Mouse (Mus musculus) mesoderm, embryonic 11.5 days (tissue): ENCODE measurements around the gene Slc6a2.

ENCODE experiments used
- DNase-seq: peaks from one replicate; pipeline ENCODE4 v3.0.0-alpha.2; 2012; ENCODE audit warnings: low read depth, low spot score

The Slc6a2 gene

GRCm38 (mm10) chr8:92959779-92960178 is at the start of gene Slc6a2:
TSS of gene Slc6a2 (plus strand) at chr8:92960079.
- DNase-seq: no peak

- DNase-seq: no peak
These were observed 48.4 kb upstream of the Slc6a2 start for GRCm38 (mm10) chr8:92911477-92911876.

DNA sequence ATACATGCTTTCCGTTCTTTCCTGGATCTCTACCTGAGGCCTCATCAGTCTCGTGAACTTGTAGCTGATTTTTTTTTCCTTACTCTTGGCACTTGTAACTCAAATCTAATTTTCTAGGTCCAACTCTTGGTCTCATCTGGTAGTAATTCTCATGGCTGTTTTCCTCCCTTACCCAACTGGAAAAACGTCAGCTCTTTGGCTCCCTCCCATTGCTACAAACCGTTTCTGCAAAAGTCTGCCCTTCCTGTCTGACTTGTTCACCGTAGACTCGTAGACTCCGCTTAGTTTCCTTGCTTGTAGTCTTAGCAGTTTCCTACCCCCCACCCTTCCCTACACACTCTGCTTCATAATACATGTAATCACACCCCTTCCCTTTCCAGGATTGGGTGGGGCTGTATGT is 46.5 kb upstream of the Slc6a2 start:
- DNase-seq: no peak

GRCm38 (mm10) chr8:92916082-92916481 is 43.8 kb upstream of the Slc6a2 start:
- DNase-seq: no peak

- no peak for DNase-seq
These were observed 38.1 kb upstream of the Slc6a2 start for GRCm38 (mm10) chr8:92921768-92922167.

GRCm38 (mm10) chr8:92928986-92929385 is 30.9 kb upstream of the Slc6a2 start:
- peak; percentile 4 for DNase-seq

GRCm38 (mm10) chr8:92938056-92938455 is 21.8 kb upstream of the Slc6a2 start:
- no peak for DNase-seq

DNA sequence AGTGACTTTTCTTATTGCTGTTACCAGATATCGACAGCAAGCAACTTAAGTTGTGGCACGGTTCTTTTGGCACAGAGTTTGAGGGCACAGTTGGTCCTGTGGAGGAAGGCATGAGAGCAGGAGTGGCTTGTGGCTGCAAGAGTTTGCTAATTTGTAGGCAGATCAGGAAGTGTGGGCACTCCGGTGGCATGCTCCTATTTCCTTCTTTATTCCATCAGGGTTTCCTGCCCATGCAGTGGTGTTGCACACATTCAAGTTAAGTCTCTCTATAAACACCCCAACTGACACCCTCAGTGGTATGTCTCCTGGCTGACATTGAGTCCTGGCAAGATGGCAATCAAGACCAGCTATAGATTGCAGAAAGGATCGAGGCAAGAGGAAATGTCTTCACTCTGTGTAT is 10.8 kb upstream of the Slc6a2 start:
- no peak for DNase-seq

DNA sequence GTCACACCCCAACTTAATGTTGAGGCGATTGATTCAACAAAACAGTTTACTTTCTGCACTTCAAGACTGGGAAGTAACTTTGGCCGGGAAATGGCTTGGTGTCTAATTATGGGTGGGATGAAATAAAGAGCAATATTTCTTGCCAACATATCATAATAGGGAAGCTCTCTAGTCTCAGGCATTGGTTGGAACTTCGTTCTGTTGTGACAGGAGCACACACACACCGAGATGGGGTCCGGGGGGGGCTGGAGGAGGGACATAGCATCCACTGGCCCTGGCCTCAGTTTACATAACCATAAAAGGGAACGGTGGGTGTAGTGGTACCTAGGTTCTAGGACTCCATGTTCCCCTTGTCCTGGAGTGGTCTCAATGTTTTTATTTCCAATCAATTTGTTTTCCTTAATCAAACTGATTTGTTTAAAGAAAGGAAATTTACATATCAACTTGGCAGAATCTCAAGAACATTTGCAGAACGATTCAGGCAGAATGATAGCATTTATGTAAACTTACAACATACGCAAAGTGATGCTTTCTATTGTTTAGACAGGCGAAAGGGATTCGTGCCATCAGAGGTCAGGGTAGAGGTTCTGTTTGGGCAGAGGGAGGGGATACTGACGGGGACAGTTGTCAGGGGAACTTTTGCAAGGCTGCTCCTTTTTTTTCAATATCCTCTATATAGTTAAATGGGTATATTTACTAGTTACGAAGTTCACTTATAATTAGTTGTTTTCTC is 9.1 kb upstream of the Slc6a2 start:
- no peak for DNase-seq

DNA sequence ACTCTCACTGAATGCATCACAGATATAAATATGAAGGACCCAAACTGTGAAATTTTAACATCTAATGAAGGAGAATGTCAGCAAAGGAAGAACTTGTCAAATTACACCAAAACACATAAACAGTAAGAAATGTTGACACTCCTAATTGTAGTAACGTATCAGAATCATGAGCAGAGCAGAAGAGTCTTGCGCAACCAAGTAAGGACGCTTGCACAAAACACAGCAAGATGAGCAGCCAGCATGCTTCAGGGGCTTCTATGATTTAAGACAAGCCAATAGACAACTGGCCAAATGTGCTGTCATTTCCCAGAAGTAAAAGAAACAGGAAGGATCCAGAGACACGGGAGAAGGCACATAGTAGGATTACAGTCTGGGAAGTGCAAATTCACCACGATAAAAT is 5.8 kb upstream of the Slc6a2 start:
- no peak for DNase-seq

- peak; percentile 15 for DNase-seq
These were observed 602 bp downstream of the Slc6a2 start for GRCm38 (mm10) chr8:92960451-92960911.

DNA sequence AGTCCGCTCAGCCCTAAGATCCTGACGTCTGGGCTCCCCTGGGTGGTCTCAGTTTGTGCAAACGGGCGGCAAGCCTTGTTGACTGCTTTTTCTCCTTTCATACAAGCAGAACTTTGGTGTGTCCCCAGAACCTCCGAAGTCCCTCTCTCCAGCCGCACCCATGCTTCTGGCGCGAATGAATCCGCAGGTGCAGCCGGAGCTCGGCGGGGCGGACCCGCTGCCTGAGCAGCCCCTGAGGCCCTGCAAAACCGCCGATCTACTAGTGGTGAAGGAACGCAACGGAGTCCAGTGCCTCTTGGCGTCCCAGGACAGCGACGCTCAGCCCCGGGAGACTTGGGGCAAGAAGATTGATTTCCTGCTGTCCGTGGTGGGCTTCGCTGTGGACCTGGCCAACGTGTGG is 1.2 kb downstream of the Slc6a2 start:
- DNase-seq: peak; percentile 51

DNA sequence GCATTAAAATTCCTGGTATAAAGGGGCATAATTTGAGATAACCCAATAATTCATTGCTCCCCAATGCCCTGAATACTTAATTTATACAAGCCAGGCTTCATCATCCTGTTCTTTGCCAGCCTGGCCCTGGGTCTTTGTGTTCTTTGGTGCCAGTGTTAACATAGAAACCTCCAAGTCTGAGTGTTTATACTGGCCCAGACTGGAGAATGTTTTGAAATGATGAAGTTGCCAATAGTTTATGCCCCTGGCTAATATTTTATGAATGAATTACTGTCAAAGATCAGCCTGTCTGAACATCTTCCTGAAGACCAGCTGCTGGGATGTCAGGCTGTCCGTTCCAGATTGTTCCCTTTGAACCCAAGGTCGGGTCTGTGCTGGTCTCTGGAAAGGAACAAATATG is 4.7 kb downstream of the Slc6a2 start:
- no peak for DNase-seq

DNA sequence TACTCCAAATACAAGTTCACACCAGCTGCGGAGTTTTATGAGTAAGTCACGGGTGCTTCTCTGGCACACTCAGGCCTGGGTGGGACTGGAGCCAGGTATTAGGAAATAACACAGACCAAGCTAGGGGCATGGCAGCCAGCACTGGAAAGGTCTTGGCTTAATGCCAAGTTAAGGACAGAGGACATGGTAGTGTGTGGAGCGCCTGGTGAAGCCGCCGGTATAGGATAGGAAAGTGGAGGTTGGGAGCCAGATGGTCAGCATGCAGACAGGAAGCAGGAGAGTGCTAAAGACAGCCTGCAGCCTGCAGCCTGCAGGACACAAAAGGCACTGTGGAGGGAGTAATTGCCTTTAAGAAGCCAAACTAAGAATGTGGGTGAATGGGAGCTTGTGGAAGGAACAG is 13.1 kb downstream of the Slc6a2 start:
- peak; percentile 6 for DNase-seq

DNA sequence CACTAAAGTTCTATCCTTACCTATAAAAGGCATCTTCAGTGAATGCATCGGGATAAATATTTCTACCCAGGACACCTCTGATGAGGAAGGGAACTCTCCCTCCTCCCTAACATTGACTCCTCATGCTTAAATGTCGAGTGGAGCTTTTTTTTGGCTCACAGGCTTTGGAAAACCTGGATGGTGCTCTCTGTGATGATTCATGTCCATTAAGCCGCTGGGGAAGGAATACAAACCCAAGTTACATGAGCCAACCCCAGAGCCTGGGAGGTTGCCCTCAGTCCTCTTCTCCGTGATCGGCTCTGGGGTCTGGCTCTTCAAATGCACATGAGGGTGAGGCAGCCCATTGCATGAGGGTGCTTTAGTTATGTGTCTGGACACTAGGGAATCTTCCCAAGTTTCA is 16.8 kb downstream of the Slc6a2 start:
- no peak for DNase-seq

- no peak for DNase-seq
These were observed 22.6 kb downstream of the Slc6a2 start for GRCm38 (mm10) chr8:92982491-92982890.

DNA sequence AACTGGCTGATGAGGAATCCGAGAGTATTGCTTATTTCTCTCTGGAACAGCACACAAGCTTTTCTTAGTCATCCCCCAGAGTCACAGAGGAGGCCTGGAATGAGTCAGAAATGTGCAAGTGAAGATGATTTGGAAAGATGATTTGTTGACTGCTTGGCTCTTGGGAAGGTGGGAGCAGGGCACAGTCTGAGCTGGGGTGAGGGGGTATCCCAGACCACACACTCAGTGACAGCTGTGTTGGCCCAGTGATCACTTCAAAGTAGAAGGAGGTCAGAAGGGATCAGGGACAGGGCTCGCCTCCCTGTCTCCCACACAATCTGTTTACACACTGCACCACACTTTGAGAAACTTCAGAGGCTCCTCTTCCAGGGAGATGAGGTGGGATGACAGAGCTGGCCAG is 24.5 kb downstream of the Slc6a2 start:
- no peak for DNase-seq

GRCm38 (mm10) chr8:92996840-92997239 is 37.0 kb downstream of the Slc6a2 start:
- DNase-seq: peak; percentile 34

GRCm38 (mm10) chr8:92998600-92998999 is 38.7 kb downstream of the Slc6a2 start:
- peak; percentile 75 for DNase-seq

DNA sequence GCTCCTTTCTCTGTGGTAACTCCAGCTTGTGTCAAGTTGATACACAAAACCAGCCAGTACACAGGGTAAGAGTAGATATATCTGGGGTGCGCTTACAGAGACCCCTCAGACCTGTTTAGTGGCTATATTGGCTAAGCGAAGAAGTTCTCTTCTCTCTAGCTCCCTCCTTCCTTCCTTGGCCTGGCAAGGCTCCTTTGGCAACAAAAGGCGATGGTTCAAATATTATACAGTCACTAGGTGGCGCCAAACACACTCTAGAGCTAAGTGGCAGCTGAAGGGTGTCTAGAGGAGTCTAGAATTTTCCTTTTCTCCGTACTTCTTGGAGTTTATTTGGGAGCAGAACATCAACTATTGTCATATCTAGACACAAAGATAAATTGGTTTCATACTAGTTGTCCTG is 50.4 kb downstream of the Slc6a2 start:
- peak; percentile 66 for DNase-seq

- DNase-seq: peak; percentile 75
These were observed 51.6 kb downstream of the Slc6a2 start for GRCm38 (mm10) chr8:93011439-93011838.

GRCm38 (mm10) chr8:93012226-93012625 is 52.3 kb downstream of the Slc6a2 start:
- no peak for DNase-seq

- DNase-seq: no peak
These were observed 54.4 kb downstream of the Slc6a2 start for GRCm38 (mm10) chr8:93014300-93014699.

DNA sequence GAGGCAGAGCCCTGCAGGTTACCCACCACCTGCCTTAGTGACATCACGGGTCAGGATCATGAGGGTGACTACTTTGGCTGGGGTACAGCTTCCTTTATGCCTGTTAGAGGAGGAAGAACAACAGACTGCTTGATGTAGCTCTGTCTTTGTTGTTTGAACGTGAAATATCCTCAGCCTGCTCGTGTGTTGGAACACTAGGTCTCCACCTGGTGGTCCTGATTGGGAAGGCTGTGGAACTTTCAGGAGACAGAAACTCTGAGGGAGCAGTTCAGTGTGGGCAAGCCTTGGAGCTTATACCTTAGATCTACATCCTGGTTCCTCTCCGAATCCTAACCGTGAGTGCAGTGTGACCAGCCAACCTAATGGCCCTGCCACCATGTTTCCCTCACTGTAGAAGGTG is 61.9 kb downstream of the Slc6a2 start:
- no peak for DNase-seq
